Comparison of ENCODE assay signal across 22 mouse cellular contexts in the genomic region with DNA sequence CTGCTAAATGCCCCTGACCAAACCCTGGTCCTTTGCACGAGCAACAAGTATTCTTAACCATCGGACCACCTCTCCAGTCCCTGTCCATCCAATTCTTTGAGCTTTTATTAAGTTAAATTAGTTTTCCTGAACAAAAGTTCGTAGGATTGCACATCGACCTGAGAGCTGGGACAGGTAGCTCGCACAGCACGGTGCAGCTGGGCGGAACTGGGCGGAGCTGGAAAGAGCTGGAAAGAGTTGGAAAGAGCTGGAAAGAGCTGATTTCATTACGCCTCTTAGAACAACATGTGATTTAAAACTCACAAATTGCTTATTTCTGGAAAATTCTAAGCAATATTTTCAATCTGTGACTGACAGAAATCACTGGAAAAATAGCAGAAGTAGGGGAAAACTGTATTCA.
"Had no signal": no experiment of that assay in that cellular context is flagged by ENCODE, and none has a peak within 500 bp of the region (broad histone marks: within the 10 kb centered on the region; RNA-seq: fewer than 3 reads in every experiment).

No protein-coding gene starts in this region.

- H3K27ac ChIP-seq: limb, embryonic 10.5 days; limb, embryonic 13.5 days; liver, embryonic 12.5 days; liver, embryonic 15.5 days; lung, embryonic 15.5 days; midbrain, embryonic 10.5 days; midbrain, embryonic 13.5 days; neural tube, embryonic 13.5 days; stomach, embryonic 15.5 days had no signal

- H3K4me2 ChIP-seq: limb, embryonic 13.5 days; liver, embryonic 12.5 days; liver, embryonic 15.5 days; lung, embryonic 15.5 days; midbrain, embryonic 13.5 days; neural tube, embryonic 13.5 days; stomach, embryonic 15.5 days had no signal

- H3K27me3 ChIP-seq: limb, embryonic 13.5 days; liver, embryonic 15.5 days; neural tube, embryonic 13.5 days; stomach, embryonic 15.5 days had no signal

- H3K9me3 ChIP-seq: limb, embryonic 10.5 days; limb, embryonic 13.5 days; liver, embryonic 12.5 days; liver, embryonic 15.5 days; lung, embryonic 15.5 days; midbrain, embryonic 10.5 days; midbrain, embryonic 13.5 days; neural tube, embryonic 13.5 days; stomach, embryonic 15.5 days had no signal

- H3K9ac ChIP-seq: limb, embryonic 13.5 days; liver, embryonic 12.5 days; liver, embryonic 15.5 days; lung, embryonic 15.5 days; midbrain, embryonic 13.5 days; neural tube, embryonic 13.5 days; stomach, embryonic 15.5 days had no signal

- H3K4me1 ChIP-seq: liver, embryonic 15.5 days had no signal

- DNase-seq: kidney, adult 8-10 months; kidney, postnatal 14 days; kidney, postnatal 4 days; liver; lung, adult 18-20 months; lung, postnatal 10 days; lung, postnatal 36 days; retina, postnatal 1 day; thymus, adult 2 months; thymus, postnatal 25 days had no signal

- H3K36me3 ChIP-seq: limb, embryonic 10.5 days; limb, embryonic 13.5 days; liver, embryonic 12.5 days; liver, embryonic 15.5 days; lung, embryonic 15.5 days; midbrain, embryonic 10.5 days; midbrain, embryonic 13.5 days; neural tube, embryonic 13.5 days; stomach, embryonic 15.5 days had no signal

- ATAC-seq: liver, embryonic 12.5 days; midbrain, embryonic 13.5 days; midbrain, embryonic 16.5 days had no signal

- H3K4me3 ChIP-seq: limb, embryonic 10.5 days; limb, embryonic 13.5 days; liver, embryonic 12.5 days; liver, embryonic 15.5 days; lung, embryonic 15.5 days; megakaryocyte, embryonic 14.5 days; midbrain, embryonic 10.5 days; midbrain, embryonic 13.5 days; myocyte; neural tube, embryonic 13.5 days; stomach, embryonic 15.5 days had no signal
